Mouse (Mus musculus) cerebellum, postnatal 36 days (tissue): ENCODE data around the gene Tmem54.
A peak's percentile ranks its signal among the peaks of the same experiment; 100 is the strongest.

ENCODE experiments used
- DNase-seq, 2 experiments: peaks; one replicate each; pipeline ENCODE4 v3.0.0; 2021 to 2022; ENCODE audit warnings: mixed read lengths in 2 of 2

Tmem54 gene

DNA sequence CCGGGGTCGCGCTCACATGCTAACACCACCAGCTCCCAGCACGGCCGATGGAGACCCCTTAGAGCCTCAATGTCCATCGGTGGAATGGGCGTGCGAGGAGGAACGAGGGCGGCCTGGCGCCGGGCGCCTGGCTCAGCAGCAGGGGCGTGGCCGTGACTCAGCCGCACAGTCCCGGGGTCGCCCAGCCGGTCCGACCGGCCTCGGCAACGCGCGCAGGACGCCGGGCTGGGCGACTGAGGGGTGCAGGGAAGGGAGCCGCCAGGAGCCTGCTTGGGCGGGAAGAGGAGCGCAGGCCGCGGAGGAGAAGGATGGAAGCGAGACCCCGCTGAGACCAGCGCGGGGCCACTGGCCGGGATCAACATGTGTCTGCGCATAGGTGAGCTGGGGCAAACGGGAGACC lies at the start of gene Tmem54:
Gene Tmem54, plus strand, starts transcription at position 193 of the 400 bp plus-strand sequence.
- no peak for DNase-seq

DNA sequence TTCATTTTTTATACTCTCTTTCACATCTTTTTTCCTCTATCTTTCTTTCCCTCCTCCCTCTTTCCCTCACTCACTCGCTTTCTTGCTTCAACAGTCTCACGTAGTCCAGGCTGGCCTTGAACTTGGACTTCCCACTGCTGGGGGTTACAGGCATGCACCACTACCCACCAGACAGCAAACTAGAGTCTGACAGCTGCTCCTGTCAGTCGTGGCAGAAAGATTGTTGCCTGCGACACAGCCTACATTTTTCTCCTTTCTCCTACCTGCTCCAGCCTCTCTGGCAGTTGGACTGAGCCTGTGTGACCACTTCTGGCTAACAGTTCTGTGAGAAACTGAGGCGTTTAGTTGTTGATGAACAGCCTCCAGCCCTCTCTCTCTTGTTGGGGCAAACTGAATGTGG lies 49.8 kb upstream of the Tmem54 start:
- no peak for DNase-seq

DNA sequence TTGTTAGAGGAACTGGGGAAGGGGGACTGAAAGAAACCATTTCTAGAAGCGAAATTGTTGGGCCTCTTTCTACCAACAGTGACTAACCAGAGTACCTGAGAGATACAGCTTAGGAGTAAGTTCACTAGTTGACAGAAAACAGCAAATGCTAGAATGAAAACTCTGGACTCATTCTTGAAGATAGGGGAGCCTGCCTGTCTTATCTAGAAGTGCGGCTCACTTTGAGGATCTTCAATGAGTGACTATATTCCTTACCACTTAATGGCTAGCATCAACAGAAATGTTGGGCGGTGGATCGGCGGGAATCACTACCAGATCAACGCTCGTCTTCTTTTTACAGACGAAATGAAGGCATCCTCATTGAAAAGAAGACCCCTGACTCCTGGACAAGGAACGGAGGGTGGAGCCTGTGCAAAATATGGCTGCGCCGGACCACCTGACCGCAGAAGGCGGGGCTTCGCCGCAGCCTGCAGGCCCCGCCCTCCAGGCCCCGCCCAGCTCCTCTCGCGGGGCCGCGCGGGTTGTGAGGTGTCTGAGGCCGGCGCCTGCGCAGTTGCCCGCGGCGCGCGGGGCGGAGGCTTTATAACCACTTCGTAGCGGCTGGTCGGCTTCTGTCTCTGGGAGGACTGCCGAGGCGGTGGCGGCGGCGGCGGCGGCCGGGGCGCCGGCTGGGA lies 47.7 kb upstream of the Tmem54 start:
- DNase-seq = peak; percentile 96 to 98

DNA sequence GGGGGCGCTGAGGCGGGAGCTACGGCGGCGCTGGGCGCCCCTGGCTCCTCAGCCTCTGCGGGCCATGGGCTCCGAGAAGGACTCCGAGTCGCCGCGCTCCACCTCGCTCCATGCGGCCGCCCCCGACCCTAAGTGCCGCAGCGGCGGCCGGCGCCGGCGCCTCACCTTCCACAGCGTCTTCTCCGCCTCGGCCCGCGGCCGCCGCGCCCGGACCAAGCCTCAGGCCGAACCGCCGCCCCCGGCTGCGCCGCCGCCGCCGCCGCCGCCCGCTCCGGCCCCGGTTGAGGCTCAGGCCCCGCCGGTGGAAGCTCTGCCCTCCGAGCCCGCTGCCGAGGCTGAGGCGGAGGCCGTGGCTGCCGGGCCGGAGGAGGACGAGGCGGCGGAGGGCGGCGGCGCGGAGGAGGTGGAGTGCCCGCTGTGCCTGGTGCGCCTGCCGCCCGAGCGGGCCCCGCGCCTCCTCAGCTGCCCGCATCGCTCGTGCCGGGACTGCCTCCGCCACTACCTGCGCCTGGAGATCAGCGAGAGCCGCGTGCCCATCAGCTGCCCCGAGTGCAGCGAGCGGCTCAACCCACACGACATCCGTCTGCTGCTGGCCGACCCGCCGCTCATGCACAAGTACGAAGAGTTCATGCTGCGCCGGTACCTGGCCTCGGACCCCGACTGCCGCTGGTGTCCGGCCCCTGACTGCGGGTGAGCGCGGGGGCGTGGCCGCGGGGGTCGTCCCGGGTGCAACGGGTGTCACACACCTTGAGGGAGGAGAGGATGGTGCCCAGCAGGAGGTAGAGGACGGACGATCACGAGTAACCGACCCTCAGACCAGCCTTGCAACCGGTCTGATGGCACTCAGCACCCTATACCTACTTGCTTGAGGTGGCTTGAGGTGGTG lies 46.9 kb upstream of the Tmem54 start, which contains the start of gene Rnf19b:
Gene Rnf19b, plus strand, starts transcription at position 65 of the 886 bp plus-strand sequence.
- DNase-seq = peak; percentile 53 to 57

DNA sequence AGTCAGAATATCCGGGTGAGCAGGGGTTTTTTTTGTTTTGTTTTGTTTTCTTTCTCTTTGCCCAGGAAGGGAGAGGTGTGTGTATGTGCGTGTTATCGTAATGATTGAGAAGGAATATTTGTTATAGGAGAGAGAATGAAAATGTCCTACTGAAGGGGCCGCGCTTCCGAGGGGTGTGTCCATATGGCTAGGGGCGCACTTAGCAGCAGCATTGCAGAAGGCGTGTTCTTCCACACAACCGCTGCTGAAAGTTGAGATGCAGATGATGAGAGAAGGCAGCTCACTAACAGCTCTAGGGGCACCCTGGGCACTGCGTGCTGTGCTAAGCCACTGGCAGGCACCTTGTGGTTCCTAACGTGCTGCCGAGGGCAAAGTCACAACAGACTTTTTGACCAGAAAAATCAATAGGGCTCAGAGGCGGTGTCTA lies 46.2 kb upstream of the Tmem54 start:
- no peak for DNase-seq

DNA sequence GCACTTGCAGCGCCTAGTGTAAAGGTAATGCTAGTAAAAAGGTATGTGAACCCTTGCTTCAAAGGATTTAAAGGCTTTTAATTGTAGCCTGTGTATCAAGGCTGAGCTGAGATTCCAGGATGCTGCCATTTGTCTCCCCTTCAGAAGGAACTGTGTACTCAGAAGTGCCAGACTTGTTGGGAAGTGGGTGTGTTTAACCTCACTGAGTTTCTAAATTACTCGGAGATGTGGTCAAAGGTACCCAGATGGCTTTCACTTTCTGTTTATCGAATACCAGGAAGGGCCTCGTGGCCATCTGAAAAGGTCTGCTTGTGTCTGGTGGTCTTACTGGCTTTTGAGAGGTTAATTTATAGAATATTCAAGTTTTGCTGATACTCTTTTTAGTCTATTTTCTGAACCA lies 45.4 kb upstream of the Tmem54 start:
- no peak for DNase-seq

DNA sequence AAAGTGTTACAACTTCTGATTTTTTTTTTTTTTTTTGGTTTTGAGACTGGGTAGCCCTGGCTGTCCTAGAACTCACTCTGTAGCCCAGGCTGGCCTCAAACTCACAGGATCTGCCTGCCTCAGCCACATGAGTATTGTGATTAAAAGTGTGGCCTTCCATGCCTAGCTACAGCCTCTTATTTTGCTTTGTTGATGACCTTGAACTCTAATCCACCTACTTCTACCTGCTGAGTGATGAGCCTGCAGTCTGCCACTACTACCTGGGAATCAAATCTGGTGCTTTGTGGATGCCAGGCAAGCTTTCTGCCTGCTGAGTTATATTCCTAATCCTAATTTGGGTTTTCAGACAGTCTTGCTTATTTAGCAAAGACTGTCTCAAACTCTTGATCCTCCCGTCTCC lies 43.9 kb upstream of the Tmem54 start:
- DNase-seq = no peak

DNA sequence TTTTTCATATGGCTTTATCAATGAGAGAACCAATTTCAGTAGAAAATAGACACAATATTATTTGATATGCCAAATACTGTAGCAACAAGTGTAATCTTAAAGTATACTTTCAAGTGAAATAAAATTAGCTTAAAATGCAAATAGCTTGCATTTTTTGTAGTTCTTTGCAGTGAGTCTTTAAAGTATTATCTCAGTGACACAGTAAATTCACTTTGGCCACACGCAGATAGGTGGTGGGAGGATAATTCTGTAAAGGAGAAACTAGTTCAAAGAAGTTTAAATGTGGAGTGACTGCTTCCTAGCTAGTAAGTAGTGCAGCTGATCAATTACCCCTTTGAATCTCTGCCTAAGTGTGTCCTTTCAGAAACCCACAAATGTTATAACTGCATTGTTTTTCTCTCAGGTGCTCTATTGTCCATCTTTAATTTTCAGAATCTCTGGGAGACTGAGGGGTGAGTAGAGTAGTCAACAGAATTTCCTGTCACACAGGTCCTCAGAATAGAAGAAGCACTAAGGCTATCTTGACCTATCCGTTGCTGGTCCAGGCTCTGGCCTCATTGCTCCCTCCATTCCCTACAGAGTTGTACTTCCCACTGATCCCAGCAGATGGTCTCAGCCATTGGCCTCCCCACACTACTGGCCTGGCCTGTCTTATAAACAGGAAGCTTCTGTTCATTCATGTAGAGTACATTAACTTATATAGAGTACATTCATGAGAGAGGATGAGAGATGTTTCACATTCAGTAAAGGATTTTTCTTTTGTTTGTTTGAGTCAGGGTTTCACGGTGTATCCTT lies 42.9 kb upstream of the Tmem54 start:
- DNase-seq = peak in 1 of 2 experiments; percentile 39

DNA sequence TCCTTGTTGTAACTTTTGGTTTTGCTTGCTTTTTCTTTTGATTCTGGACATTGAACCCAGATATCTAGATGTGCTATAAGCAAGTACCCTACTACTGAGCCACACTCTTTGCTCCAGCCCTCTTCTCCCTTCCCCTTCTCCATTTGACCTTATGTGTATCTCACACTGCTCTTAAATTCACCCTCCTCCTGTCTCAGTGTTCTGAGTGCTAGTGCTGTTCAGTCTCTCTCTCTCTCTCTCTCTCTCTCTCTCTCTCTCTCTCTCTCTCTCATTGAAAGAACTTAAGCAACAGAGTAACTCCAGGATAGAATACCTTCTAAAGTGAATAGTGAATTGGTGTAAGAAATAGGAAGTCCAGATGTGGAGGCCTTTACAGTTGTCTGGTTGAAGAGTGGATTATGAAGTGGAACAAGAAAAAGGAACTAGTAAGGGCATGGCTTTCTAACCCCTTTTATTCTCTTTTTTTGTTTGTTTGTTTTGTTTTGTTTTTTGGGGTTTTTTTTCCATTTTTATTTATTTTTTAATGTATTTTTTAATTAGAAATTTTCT lies 39.6 kb upstream of the Tmem54 start:
- no peak for DNase-seq

DNA sequence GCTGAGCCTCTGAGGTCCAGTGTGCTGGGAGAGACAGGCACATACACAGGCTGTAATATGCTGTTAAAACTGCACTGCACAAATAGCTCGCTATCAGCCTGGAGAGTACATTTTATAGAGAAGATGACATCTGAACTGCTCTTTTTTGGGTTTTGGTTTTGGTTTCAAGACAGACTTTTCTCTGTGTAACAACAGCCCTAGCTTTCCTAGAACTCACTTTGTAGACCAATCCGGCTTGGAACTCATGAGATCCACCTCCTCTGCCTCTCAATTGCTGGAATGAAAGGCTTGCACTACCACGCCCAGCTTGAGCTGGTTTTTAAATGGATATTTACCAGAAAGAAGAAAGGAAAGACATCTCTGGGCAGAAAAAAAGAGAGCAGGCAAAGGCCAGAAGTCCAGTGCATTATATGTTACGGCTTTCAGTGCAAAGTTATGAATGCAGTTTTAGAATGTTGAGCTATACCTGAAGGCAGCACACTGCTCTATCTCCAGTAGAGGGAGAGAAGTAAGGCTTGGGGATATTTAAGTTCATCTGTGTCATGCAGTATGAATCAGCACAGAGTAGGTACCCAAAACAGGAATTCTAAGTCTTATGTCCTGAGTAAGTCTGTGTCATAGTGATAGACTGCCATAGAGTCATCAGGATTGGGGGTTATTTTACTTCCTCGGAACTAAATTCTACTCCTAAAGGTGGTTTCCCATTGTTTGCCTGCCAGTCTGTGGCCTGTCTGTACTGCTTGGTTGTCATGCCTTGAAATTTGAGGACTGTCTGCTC lies 37.5 kb upstream of the Tmem54 start:
- no peak for DNase-seq

DNA sequence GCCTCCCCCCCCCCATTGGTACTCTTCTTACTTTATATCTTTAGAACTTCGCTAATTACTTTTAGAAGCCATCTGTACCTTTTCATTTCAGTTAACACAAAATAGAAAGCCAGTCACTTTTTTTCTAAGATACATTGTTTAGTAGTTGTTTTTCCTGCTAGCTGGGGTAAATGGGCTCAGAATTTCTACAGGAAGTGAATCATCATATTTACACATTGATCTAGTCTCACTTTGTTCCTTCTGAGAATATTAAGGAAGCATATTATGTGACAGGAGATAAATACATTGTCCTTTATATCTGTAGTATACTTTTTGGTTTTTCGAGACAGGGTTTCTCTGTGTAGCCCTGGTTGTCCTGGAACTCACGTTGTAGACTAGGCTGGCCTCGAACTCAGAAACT lies 36.5 kb upstream of the Tmem54 start:
- DNase-seq = no peak

DNA sequence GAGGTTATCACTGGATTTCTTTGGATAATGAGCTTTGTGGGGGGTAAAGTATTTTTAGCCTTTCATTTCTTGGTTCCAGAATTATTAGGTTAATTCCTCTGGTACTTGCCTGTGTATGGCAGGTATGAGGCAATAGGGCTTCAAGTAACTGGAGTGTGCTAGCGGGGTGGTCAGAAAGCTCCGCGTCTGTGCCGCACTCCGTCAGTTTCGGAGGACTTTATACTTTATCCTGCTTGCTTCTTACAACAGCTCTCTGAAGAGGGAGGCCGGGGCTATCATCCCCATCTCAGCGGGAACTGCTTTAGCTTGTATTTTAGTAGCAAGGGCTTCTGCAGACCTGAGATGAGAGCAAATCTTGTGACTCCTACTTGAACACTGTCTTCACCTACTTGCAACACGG lies 26.2 kb upstream of the Tmem54 start:
- DNase-seq = no peak

DNA sequence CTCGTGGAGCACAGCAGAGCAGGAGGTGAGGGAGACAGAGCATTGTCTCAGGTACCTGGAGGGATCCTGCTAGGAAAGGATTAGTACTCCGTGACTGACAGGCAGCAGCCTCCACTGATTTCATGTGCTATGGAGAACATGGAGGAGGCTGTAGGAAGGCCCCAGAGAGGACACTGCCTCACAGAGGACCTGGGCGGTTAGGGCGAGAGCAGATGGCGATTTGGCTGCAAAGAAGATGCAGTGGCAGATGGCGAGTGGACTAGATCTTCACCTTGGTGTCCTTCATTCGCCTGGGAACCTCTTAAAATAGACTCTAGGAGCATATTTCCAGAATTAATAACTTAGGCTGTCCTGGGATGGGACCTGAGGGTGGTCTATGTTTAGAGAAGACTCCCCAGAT lies 24.3 kb upstream of the Tmem54 start:
- DNase-seq = peak; percentile 88 to 89

DNA sequence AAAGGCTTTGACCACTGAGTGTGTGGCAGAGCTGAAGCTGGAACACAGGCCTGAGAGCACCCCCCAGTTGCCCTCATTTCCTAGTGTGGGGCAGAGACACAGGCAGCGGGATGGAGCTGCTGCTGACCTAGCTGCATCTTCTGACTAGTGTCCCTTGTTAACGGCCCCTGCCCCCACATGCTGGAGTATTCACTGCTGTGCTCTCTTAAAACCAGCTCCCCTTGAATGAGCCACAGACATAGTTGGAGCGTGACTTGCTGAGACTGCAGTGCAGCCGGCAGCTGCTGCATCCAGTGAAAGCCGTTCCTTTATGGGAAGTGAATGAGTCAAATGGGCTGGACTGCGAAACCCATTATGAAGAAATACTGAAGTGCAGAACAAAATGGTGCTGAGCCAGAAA lies 23.8 kb upstream of the Tmem54 start:
- DNase-seq = peak in 1 of 2 experiments; percentile 50

DNA sequence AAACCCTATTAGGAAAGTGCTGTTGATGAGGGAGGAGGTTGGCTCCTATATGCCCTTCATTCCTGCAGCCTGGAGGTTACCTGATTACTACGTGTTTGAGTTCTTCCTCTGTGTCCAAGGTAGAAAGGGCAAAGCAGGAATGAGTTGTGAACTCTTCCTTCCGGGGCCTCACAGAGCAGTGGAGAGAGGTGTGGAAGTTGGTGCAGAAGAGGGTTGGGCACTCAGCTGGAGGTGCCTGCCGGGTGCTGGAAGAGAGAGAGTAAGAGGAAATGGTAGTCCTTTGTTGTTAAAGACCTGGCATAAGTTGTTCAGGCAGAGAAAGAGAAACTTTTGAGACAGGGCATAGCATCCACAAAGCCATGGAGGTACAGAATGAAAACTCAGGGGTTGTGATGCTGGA lies 23.4 kb upstream of the Tmem54 start:
- no peak for DNase-seq

DNA sequence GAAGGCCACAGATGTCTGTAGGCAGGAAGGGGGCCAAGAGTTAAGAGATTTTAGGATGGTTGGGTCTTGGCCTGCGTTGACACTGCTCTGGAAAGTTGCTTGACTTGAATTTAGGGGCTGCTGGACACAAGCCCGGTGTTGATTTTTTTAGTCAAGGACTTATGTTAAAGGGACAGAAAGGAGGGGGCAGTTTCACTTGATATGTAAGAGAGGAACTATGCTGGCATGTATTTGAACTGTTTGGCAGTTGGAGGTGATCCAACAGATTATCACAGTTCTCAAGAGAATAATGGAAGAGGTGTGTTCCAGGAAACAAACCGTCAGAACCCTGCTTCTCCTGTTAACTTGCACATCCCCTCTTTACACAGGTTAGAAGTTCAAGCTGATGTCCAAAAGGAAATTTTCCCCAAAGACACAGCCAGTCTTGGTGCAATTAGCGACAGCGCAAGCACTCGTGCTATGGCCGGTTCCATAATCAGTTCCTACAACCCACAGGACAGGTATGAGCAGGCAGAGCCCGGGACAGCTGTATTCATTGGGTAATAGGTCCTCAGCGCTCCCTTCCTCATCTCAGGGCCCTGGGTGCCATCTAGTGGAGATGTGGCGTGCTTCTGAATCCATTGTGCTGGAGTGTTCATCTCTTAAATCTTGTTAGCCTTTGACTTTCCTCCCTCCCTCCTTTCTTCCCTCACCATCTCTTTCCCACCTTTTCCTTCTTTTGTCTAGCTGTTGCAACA lies 22.8 kb upstream of the Tmem54 start:
- peak; percentile 80 to 81 for DNase-seq

DNA sequence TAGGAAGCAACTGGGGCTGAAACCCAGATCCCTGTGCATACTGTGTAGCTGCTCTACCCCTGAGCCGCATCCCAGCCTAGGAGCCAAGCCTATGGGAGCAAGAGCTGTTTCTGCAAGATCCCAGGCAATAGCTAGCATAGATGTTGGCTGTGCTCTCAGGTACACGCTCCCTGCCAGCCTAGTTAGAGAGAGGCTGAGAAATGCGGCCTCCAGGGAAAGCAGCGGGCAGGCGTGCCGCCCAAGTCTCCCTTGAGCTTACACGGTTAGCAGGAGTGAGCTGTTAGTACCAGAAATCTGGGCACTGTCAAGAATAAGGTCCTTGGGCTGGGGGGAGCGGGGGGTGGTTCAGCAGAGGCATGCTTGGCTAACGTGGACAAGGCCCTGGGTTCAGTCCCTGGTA lies 20.5 kb upstream of the Tmem54 start:
- no peak for DNase-seq

DNA sequence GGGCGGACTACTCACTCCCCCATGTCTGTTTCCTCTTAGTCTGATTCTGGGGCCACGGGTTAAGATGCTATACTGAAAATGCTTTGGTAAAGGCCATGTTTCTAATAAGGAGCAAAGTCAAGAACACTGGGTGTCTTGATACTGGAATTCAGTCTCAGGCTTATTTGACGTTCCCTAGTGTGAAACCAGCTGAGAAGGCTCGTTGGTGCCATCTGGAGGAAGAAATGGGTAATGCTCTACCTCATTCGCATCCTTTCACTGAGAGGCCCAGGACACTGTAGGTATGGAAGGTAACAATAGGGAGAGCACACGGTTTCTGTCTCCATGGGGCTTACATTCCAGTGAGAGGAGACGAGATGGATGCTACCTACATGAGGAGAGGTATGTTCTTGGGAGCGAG lies 19.3 kb upstream of the Tmem54 start:
- DNase-seq = peak; percentile 75 to 91

DNA sequence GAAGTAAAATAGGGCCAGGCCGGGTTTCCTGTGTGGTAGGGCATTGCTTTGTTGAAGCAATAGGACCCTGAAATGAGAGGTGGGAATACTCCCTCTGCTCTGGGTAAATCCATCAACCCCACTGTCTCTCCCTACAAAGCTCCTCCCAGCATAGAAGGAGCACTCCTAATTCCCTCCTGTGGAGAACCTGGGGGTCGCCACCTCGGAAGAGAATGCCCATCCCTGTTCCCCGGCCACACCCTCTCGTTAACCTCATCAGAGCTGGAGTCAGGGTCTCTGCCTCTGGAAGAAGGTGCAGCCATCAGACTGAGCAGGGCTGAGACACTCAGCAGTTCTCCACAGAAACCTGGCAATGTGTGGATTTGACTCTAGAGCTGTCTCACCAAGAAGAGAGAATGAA lies 17.5 kb upstream of the Tmem54 start:
- DNase-seq = no peak

DNA sequence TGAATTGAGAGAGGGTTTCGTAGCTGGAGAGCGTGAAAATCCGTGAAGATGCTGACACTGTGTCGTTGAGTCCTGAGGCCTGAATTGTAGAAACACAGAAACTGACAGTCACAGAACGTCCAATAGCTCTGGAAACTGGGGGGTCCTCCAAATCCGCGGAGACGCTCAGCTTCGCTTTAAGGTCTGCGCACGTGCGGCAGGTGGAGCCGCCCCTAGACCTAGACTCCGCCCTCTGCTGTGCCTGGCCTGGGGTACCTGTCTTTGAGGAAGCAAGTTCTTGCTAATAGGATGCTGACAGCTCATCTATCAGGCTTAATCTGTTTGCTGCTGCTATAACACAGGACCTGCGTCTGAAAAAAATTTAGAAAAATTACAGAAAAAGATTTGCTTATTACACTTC lies 10.1 kb upstream of the Tmem54 start:
- no peak for DNase-seq

DNA sequence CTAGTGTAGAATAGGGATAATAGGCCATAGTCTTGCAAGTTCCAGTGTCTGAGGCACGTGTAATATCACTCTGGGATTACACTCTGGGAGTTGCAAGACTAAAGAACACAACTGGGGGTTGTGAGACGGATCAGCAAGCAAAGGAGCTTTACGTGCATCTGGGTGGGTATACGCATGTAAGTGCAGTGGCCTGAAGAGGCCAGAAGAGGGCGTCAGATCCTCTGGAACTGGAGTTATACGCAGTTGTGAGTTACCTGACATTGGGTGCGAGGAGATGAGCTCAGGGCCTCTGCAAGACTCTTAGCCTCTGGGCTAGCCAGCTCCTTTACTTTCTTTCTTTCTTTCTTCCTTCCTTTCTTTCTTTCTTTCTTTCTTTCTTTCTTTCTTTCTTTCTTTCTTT lies 8.3 kb upstream of the Tmem54 start:
- no peak for DNase-seq
